Mouse (Mus musculus) myocyte (in vitro differentiated cells): ENCODE measurements around the gene Coq8b. TPM values are rescaled to one million over a fixed set of nuclear protein-coding genes. Genes with fewer than 3 reads are reported as not detected.

Experiments
- H3K27me3 ChIP-seq: one replicate; pipeline ENCODE4 v1.6.1; 2011; ENCODE audit not compliant: control insufficient read depth, insufficient read depth, insufficient read length
- H3K36me3 ChIP-seq: one replicate; pipeline ENCODE4 v1.6.1; 2011; ENCODE audit not compliant: control insufficient read depth, insufficient read depth
- H3K4me2 ChIP-seq: one replicate; pipeline ENCODE4 v1.6.1; 2011; ENCODE audit warnings: low read depth, control low read depth
- H3K4me3 ChIP-seq: one replicate; pipeline ENCODE4 v1.5.1; 2011; ENCODE audit warnings: mild to moderate bottlenecking, control low read depth, moderate library complexity
- H3K79me2 ChIP-seq: one replicate; pipeline ENCODE4 v1.6.1; 2011; ENCODE audit not compliant: control insufficient read depth, insufficient read depth
- H3ac ChIP-seq: one replicate; pipeline ENCODE4 v1.6.1; 2011; ENCODE audit not compliant: control insufficient read depth, insufficient read length
- CEBPB ChIP-seq: IDR thresholded peaks from 2 replicates; pipeline ENCODE4 v1.6.1; 2011; ENCODE audit warnings: mild to moderate bottlenecking, moderate library complexity; ENCODE audit not compliant: poor library complexity, insufficient read depth, severe bottlenecking
- E2F4 ChIP-seq: IDR thresholded peaks from one replicate; pipeline ENCODE4 v1.6.1; 2011; ENCODE audit warnings: mild to moderate bottlenecking, control low read depth, moderate library complexity; ENCODE audit not compliant: insufficient read depth
- MAX ChIP-seq: IDR thresholded peaks from one replicate; pipeline ENCODE4 v1.6.1; 2011; ENCODE audit warnings: low read depth, mild to moderate bottlenecking, control low read depth
- MYOD1 ChIP-seq, 3 experiments: IDR thresholded peaks; one replicate each; pipeline ENCODE4 v1.6.1; 2011; ENCODE audit warnings: control low read depth in 2 of 3, low read depth in 2 of 3, mild to moderate bottlenecking in 2 of 3, moderate library complexity in 1 of 3; ENCODE audit not compliant: insufficient read length in 2 of 3, control insufficient read depth in 1 of 3
- MYOG ChIP-seq, 3 experiments: IDR thresholded peaks; one replicate each; pipeline ENCODE4 v1.6.1; 2011; ENCODE audit warnings: control low read depth in 2 of 3, low read depth in 2 of 3, mild to moderate bottlenecking in 2 of 3; ENCODE audit not compliant: insufficient read length in 2 of 3, control insufficient read depth in 1 of 3, insufficient read depth in 1 of 3
- POLR2A ChIP-seq: IDR thresholded peaks from one replicate; pipeline ENCODE4 v1.6.1; 2011; ENCODE audit warnings: low read depth, mild to moderate bottlenecking, control low read depth, moderate library complexity; ENCODE audit not compliant: insufficient read length
- POLR2AphosphoS2 ChIP-seq: IDR thresholded peaks from one replicate; pipeline ENCODE4 v1.6.1; 2011; ENCODE audit warnings: low read depth, control low read depth; ENCODE audit not compliant: insufficient read length
- REST ChIP-seq: IDR thresholded peaks from one replicate; pipeline ENCODE4 v1.6.1; 2011; ENCODE audit warnings: mild to moderate bottlenecking, control low read depth, moderate library complexity; ENCODE audit not compliant: insufficient read depth, insufficient read length
- SRF ChIP-seq: IDR thresholded peaks from one replicate; pipeline ENCODE4 v1.6.1; 2011; ENCODE audit warnings: low read depth; ENCODE audit not compliant: control insufficient read depth, insufficient read length
- TCF12 ChIP-seq: IDR thresholded peaks from one replicate; pipeline ENCODE4 v1.6.1; 2011; ENCODE audit warnings: mild to moderate bottlenecking, control low read depth; ENCODE audit not compliant: poor library complexity, insufficient read depth, severe bottlenecking
- TCF3 ChIP-seq: IDR thresholded peaks from one replicate; pipeline ENCODE4 v1.6.1; 2011; ENCODE audit warnings: low read depth, control low read depth; ENCODE audit not compliant: insufficient read length
- USF1 ChIP-seq: IDR thresholded peaks from one replicate; pipeline ENCODE4 v1.6.1; 2011; ENCODE audit warnings: low read depth, mild to moderate bottlenecking, control low read depth, moderate library complexity
- polyA plus RNA-seq: library from polyadenylated mRNA; unstranded; fragments of >200 nt; fragmentation: generic; extraction: Trizol; gene quantifications from one replicate; pipeline ENCODE4 v1.2.1, GENCODE M21; 2012; ENCODE audit warnings: missing spikeins

Gene Coq8b
- polyA plus RNA-seq, 1 experiment, result 19.1 TPM

DNA sequence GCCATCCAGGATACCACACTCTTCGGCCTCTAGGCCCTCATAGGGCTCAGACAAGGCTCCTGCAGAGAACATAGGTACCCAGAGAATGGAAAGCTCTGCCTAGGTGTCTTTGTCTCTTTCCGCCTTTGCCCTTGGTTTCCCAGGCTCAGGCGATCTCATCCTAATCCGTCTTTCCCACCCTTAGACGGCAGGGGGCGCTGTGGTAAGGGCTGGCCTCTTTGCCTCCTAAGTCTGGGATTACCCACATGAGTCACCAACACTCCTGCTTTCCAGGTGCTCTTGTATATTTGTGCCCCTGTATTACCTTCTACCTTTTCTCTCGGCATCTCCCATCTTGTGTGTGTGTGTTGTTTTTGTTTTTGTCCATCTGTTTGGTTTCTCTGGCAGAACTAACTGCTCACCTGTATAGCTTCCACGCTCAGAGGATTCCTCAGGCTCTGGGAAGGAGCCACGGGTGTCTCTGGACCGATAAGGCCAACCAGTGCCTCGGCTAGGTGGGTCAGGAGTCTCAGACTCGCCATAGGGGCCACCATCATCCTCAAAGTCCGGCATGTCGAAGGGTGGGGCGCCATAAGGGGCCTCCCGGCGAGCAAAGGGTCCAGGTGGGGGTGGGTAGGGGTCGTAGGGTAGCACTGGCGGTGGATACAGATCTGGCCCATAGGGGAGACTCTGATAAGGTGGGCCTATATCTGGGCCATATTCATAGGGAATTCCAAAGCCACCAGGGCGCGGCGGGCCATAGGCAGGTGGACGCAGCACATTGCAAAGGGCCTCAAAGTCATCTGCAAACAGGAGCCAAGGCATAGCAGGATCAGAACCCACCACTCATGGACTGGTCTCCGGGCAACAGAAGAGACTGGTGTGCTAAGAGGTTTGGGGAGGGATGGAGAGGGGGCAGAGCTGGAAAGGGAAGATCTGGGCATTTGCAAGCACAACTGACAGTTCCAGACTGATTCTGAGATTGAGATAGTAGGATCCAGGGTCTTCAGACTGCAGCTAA, 73.6 kb downstream of the Coq8b start:
- Histone ChIP-seq H3K79me2 (no peaks in the 10 kb centered on the region), H3K4me3 (no peak overlapping the region), H3ac (no peak overlapping the region), H3K27me3 (no peaks in the 10 kb centered on the region), H3K4me2 (no peak overlapping the region), H3K36me3 (no peaks in the 10 kb centered on the region)
- no peak for TF ChIP-seq MYOD1 (IDR thresholded peaks at IDR 0.05; ENCODE audit: control insufficient read depth in 1 of 3, insufficient read length in 2 of 3, low read depth in 2 of 3)

DNA sequence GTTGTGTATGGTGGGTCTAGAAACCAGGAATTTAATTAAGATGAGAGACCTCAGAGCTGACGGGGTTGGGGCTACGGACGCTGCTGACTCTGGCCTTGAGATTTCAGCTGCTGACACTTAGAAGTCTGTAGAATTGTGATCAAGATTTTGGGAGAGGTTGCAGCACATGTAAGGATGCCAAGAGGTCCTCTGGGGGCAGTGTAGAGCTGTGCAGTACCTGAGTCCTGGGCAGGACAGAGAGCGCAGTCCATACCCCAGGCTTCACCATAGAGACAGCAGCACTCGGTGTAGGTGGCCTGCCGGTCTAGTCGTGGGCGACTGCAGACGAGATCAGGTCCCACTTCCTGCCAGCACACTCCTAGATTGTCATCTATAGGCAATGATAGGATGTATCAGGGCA, 74.7 kb downstream of the Coq8b start:
- Histone ChIP-seq H3K4me2 (no peak overlapping the region), H3ac (no peak overlapping the region), H3K27me3 (no peaks in the 10 kb centered on the region), H3K79me2 (no peaks in the 10 kb centered on the region), H3K36me3 (no peaks in the 10 kb centered on the region), H3K4me3 (no peak overlapping the region)
- TF ChIP-seq USF1, result no peak
- TF ChIP-seq CEBPB, result no peak
- TF ChIP-seq MAX, result no peak
- TF ChIP-seq MYOG (IDR thresholded peaks at IDR 0.05; ENCODE audit: control insufficient read depth in 1 of 3, insufficient read depth in 1 of 3, insufficient read length in 2 of 3, low read depth in 2 of 3), result no peak
- no peak for TF ChIP-seq E2F4
- no peak for TF ChIP-seq POLR2A
- TF ChIP-seq POLR2AphosphoS2, result no peak
- TF ChIP-seq TCF12, result no peak
- no peak for TF ChIP-seq TCF3
- no peak for TF ChIP-seq MYOD1 (IDR thresholded peaks at IDR 0.05; ENCODE audit: control insufficient read depth in 1 of 3, insufficient read length in 2 of 3, low read depth in 2 of 3)
- TF ChIP-seq SRF, result no peak
- TF ChIP-seq REST, result no peak

Other genes starting within 250 kb of the Coq8b start
- gene Cyp2a12, start 203.9 kb upstream of the Coq8b start, polyA plus RNA-seq, result not detected
- gene Cyp2f2, start 113.1 kb upstream of the Coq8b start, polyA plus RNA-seq, result 0.06 TPM
- gene Cyp2t4, start 79.3 kb upstream of the Coq8b start, polyA plus RNA-seq, result 0.02 TPM
- 61.4 TPM for gene Egln2, start 66.2 kb upstream of the Coq8b start, polyA plus RNA-seq
- 56.3 TPM for gene Rab4b, start 54.1 kb upstream of the Coq8b start, polyA plus RNA-seq
- not detected for gene Gm21983, start 51.9 kb upstream of the Coq8b start, polyA plus RNA-seq
- gene Mia, start 51.9 kb upstream of the Coq8b start, polyA plus RNA-seq, result 0.13 TPM
- gene BC024978, start 37.2 kb upstream of the Coq8b start, polyA plus RNA-seq, result 5.2 TPM
- gene Snrpa, start 36.8 kb upstream of the Coq8b start, polyA plus RNA-seq, result 166 TPM
- 7.1 TPM for gene Itpkc, start 4.4 kb upstream of the Coq8b start, polyA plus RNA-seq
- 28.8 TPM for gene Numbl, start 25.4 kb downstream of the Coq8b start, polyA plus RNA-seq
- 32.5 TPM for gene Ltbp4, start 104.7 kb downstream of the Coq8b start, polyA plus RNA-seq
- gene Shkbp1, start 123.0 kb downstream of the Coq8b start, polyA plus RNA-seq, result 18.4 TPM
- gene Gm20479, start 124.4 kb downstream of the Coq8b start, polyA plus RNA-seq, result 0.11 TPM
- 0.17 TPM for gene Sptbn4, start 214.7 kb downstream of the Coq8b start, polyA plus RNA-seq
- 58.4 TPM for gene Blvrb, start 215.0 kb downstream of the Coq8b start, polyA plus RNA-seq
- 15.5 TPM for gene Sertad3, start 240.7 kb downstream of the Coq8b start, polyA plus RNA-seq